Mouse (Mus musculus) ES-E14 (cell line): ENCODE results near the gene Ralgps1.

Source experiments
- CHD2 ChIP-seq: IDR thresholded peaks from 2 replicates; pipeline ENCODE4 v1.6.1; 2014; ENCODE audit warnings: mild to moderate bottlenecking, low read depth, low read length, inconsistent platforms
- HCFC1 ChIP-seq: IDR thresholded peaks from 2 replicates; pipeline ENCODE4 v1.6.1; 2012; ENCODE audit warnings: low read length, inconsistent platforms, borderline replicate concordance; ENCODE audit not compliant: insufficient read depth
- MAFK ChIP-seq: IDR thresholded peaks from 2 replicates; pipeline ENCODE4 v1.6.1; 2014; ENCODE audit warnings: mild to moderate bottlenecking, low read depth, low read length, inconsistent platforms; ENCODE audit not compliant: insufficient read depth
- ZC3H11A ChIP-seq: IDR thresholded peaks from 2 replicates; pipeline ENCODE4 v1.6.1; 2012; ENCODE audit warnings: low read depth, mild to moderate bottlenecking, inconsistent platforms, low read length, borderline replicate concordance
- ZNF384 ChIP-seq: IDR thresholded peaks from 2 replicates; pipeline ENCODE4 v1.6.1; 2012; ENCODE audit warnings: low read depth, low read length, inconsistent platforms

DNA sequence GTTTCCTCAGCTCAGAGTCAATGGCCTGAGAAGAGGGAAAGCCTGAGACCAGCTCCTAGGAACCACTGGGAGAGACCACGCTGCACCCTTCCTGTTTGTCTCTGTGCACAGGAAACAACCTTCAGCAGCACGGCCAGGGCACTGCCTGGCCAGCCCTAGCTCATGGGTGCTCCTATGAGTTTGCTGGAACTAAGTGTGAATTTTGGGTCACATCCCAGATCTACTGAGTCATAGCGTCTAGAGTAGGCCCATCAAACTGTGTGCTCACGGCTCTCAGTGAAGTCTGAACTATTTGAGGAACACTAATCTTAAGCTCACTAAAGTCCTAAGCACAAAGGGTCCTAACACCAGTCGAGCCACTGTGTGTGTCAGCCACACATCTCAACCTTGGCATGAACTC is 166.3 kb downstream of the Ralgps1 start:
- no peak for TF ChIP-seq HCFC1
- no peak for TF ChIP-seq CHD2
- TF ChIP-seq MAFK = no peak
- TF ChIP-seq ZNF384 = no peak
- no peak for TF ChIP-seq ZC3H11A
